Comparison of ENCODE assay signal across 12 mouse cellular contexts in genomic region chr15:89555591-89555990, GRCm38 (mm10). TPM values are rescaled to one million over a fixed set of nuclear protein-coding genes. Genes with fewer than 3 reads are reported as not detected.
"Had no signal": no experiment of that assay in that cellular context is flagged by ENCODE, and none has a peak within 500 bp of the region (broad histone marks: within the 10 kb centered on the region; RNA-seq: fewer than 3 reads in every experiment).

No protein-coding gene starts in this region.

- ATAC-seq: liver, postnatal 0 days; lung, postnatal 0 days had no signal

- DNase-seq: kidney, adult 9 months; kidney, postnatal 14 days; kidney, postnatal 4 days; left cerebral cortex, postnatal 4 days; liver, postnatal 0 days; lung, embryonic 14.5 days; lung, postnatal 36 days; thymus, adult 2 months; thymus, postnatal 14 days; thymus, postnatal 4 days had no signal

RNA-seq across cellular contexts. Expression of gene Acr, which starts 12.5 kb away (rescaled TPM):
- total RNA-seq: neutrophil, adult 5-6 weeks had no signal

RNA-seq across cellular contexts. Expression of gene Shank3, which starts 56.2 kb away (rescaled TPM):
- total RNA-seq: neutrophil, adult 5-6 weeks had no signal
